Mouse (Mus musculus) right cerebral cortex, postnatal 4 days (tissue): ENCODE data around the gene Hnrnpr.

ENCODE experiments used
- DNase-seq: peaks from one replicate; pipeline ENCODE4 v3.0.0-alpha.2; 2022

Gene Hnrnpr

DNA sequence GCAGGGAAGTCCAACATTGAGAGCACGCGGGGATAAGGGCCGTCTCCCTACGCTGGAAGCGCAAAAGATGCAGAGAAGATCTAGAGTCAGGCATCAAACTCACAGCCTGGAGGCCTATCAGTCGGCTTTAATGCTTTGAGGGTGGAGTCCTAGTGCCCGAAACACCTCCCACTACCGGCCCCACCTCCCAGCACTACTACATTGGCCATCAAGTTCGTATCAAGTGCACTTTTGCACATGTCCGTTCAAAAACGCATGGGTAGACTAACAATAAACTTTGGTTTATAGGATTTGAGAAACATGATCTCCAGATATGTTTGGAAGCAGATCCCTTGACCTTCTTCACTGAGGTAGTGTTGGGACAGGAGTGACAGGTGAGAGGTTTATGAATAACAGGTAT is 962 bp upstream of the Hnrnpr start:
- DNase-seq: peak; percentile 9

- peak; percentile 40 for DNase-seq
Measured at GRCm38 (mm10) chr4:136311042-136311999, 579 bp downstream of the Hnrnpr start.

DNA sequence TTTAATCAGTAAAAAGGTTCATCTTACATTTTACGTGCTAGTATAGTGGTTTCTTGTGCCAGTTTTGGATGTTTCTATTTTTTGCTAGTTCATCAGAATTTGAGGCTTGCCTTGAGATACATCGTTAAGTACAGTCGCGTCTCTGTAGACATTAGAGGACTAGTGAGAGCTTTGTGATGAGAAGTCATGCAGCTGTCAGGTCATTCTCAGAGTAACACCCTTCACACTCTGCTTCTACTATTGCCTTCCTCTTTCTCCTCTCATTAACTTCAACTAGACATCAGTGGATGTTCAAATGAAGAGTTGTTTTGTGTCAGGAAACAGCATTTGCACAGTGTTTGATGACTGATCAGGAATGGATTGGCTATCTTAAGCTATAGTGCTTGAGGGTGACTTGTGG is 1.9 kb downstream of the Hnrnpr start:
- no peak for DNase-seq

DNA sequence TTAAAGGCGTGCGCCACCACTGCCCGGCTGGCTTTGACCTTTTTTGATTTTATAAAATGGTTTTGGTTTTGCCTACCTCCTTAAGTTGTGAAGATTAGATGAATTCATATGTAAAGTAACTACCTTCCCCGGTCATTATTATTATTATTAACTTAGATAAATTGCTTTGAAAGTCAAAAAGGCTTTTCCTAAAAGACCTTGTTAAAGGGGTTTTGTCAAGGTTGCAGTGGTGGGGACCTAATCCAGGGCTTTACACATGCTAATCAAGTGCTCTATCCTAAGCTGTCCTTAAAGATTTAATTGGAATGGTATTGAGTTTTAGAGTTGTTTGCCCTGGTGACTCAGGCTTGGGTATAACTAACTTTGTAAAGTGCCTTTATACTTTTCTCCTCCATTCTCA is 6.9 kb downstream of the Hnrnpr start:
- no peak for DNase-seq

- DNase-seq: no peak
Measured at GRCm38 (mm10) chr4:136320016-136320415, 9.3 kb downstream of the Hnrnpr start.

- DNase-seq: no peak
Measured at GRCm38 (mm10) chr4:136324226-136324625, 13.5 kb downstream of the Hnrnpr start.

DNA sequence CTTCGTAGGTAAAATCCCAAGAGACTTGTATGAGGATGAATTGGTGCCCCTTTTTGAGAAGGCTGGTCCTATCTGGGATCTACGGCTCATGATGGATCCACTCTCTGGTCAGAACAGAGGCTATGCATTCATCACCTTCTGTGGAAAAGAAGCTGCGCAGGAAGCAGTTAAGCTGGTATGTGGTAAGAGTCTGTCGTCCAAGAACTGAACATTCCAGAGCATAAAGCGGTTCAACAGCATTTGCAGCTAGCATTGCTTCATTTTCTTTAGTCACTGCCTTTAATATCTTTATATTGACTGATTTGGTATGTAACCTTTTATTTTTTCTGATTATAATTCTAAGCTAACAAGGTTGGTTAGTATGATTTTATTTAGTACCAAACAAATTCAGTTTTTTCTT is 16.5 kb downstream of the Hnrnpr start:
- DNase-seq: no peak

GRCm38 (mm10) chr4:136328115-136328514 is 17.4 kb downstream of the Hnrnpr start:
- DNase-seq: no peak

DNA sequence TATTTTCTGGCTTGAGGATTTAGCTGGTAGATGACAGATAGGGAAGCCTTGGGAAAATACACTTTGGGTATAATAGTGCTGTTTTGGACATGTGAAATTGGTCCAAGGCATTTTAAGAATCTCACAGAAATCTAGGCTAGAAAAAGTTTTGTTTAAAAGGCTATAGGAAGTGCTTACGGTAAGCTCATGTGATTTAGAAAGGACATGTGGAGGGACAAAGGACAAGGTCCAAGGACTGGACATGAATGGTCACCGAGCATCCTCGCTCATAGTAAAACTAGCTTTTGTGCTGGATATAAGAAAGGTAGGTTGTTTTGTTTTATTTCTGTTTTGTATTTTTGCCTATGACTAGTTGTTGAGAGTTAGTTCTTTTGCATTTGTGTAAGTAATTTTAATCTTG is 21.0 kb downstream of the Hnrnpr start:
- no peak for DNase-seq

DNA sequence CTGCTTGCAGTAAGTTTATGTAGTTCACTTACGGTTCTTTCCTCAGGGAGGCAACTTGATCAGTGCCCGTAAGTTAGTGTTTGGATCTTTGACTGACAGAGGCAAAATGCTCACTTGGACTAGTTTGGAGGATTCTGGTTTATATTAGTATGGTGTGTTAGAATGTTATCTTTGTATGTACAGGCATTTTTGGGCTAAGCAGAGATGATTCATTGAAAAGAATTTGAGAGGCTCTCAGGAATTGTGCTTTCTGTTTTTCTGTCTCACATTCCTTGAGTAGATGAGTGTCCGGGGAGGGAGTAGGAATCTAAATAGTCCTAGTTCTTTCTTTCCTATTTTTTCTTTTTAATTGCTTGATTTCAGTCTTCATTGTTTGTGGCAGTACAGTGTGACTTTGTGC is 22.4 kb downstream of the Hnrnpr start:
- DNase-seq: no peak

- DNase-seq: no peak
Measured at GRCm38 (mm10) chr4:136335065-136335464, 24.3 kb downstream of the Hnrnpr start.

- DNase-seq: no peak
Measured at GRCm38 (mm10) chr4:136337129-136337528, 26.4 kb downstream of the Hnrnpr start.

DNA sequence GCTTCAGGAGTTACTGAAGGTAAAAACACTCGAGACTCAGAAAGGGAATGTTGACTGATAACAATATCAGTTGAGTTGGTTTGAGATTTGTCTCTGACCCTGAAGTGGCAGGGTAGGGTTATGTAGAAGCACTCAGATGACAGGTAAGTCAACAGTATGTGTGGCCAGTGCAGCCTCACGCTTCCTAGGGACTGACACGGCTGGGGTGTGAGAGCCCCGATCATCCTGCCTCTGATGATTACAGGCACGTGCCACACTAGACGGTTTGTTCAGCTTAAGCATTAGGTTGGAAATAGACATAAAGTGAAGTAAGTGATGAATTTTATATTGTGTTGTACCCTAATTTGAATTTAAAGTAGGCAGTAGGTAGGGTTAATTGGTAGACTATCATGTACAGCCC is 38.9 kb downstream of the Hnrnpr start:
- no peak for DNase-seq

DNA sequence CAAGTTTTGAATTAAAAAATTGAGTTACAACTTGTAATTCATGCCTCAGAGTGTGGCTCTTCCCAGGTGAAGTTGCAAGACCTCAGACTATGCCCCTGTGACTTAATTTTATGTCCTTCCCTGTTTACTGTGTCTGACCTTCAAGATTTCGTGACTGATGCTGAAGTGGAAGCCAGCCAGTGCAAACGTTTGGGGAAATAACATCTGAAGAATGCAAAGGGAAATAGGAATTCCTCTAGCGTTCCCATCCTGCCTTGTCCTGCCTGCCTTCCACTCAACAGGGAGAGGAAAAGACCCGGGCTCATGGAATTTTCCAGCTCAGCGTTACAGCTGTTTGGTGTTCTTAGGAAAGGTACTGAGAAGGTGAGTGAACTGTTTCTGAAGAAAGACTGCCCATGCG is 46.3 kb downstream of the Hnrnpr start:
- no peak for DNase-seq

DNA sequence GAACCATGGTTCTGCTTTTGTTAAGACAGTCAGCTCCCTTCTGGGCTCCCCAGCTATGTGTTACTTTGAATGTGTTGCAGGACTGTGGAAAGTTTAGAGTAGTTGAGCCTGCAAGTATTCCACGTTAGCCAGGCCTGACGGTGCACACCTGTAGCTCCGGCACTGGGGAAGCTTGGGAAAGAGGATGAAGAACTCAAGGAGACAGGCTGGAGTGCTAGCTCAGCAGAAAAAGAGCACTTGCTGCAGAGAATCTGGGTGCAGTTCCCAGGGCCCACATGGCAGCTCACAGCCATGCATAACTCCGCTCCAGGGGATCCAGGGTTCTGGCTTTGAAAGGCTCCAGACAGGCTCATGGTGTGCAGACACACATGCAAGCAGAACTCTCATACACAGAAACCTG is 46.7 kb downstream of the Hnrnpr start:
- no peak for DNase-seq

- DNase-seq: no peak
Measured at GRCm38 (mm10) chr4:136367856-136368255, 57.1 kb downstream of the Hnrnpr start.

- peak; percentile 58 for DNase-seq
Measured at GRCm38 (mm10) chr4:136369727-136370126, 59.0 kb downstream of the Hnrnpr start.

DNA sequence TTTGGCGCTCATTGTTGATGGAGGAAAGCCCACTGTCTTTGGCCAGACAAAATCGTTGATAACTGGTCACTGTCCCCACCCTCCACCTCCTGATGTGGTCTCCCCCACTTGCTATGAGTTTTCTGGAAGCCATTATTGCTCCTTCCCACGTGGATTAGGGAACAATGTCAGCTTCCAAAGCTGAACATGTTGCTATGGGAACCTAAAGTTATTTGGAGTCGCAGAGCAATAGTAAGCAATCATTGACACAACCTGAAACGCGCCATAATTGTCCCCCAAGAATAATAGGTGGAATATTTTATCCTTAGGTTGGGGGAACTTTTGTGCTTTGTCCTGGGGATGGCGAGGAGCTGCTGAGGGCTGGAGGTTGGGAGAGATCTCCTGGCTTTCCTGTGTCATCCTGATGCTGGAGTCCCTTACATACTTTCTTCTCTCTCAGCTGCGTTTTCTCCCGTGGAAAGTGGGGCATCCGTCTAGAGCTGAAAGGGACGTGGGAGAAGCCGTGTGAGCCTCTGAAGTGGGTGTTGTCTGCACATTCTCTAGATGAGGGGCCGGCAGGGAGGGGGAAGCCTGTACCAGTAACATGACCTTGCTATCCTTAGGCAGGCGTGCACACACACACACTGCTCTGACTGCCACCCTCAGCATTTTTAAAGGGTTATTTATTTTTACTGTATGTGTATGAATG is 62.9 kb downstream of the Hnrnpr start:
- peak; percentile 9 for DNase-seq

- no peak for DNase-seq
Measured at GRCm38 (mm10) chr4:136377001-136377400, 66.3 kb downstream of the Hnrnpr start.

DNA sequence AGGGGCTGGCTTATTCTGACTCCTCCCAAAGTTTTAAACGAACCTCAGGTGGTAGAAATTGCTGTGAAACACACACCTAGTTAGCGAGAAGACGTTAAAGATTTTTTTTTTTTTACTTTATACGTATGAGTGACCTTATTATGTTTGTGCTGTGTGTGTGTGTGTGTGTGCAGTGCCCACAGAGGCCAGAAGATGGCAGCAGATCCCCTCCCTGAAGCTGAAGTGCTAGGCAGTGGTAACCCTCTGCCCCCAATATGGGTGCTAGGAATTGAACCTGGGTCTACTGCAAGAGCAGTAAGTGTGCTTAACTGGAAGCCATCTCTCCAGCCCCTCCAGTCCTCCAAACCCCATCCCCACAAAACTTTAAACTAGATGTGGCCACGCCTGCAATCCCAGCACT is 72.3 kb downstream of the Hnrnpr start:
- no peak for DNase-seq

DNA sequence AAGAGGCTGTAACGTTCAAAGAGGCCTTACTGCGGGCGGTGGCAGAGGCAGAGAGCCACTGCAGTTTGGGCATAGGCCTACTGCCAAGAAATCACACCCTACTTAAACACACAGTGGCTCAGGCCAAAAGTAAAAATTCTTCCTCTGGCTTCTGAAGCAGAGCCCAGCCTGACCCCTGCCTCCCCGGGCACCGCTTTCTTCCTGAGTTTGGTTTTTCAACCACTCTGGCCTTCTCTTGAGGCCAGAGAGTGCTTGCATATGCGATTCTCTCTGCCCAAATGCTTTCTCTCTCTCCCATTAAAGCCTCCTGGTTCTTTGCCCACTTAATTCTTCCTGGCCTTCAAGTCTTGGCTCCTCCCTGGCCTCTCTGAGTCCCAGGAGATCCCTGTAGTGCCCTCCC is 73.1 kb downstream of the Hnrnpr start:
- DNase-seq: no peak

DNA sequence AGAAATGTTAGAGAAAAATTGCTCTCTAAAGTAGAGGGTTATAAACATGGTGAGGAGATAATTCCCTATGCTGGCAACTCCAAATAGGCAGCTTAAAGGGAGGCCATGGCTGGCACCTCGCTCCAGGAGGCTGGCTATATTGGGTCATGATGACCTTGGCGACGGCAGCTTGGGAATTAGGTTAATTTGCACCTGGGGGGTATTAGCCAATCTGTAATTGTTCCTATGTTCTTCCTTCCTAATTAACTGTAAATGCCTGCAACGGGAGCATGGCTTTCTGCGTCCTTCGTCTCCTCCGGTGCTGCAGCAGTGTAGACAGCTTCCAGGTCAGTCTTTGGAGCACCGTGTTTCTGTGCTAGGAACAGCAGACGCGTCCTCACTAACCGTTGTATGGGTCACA is 76.5 kb downstream of the Hnrnpr start:
- DNase-seq: no peak

GRCm38 (mm10) chr4:136401806-136402205 is 91.1 kb downstream of the Hnrnpr start:
- no peak for DNase-seq

DNA sequence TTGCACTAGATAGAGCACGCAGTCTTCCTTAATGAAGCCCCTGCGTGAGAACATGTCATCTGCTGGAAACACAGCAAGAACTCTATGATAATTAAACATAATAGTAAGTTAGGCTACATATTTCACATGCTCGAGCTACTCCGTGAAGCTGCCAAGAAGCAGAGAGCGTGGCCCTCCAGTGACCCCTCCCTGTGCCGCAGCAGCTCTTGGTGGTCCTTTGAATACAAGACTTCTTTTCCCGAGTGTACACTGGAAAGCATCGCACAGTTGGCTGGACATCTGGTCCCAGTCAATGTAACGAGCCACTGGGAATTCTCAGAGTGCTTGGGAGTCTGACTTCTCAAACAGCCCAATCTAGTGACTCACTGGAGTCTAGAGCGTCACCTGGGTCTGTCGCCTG is 97.1 kb downstream of the Hnrnpr start:
- DNase-seq: no peak
